Mouse (Mus musculus) cortical plate, adult 2 months (tissue): ENCODE measurements at regions not wholly inside any gene's neighbourhood (a gene's known extent, or its start where the extent isn't known, plus 50 kb on each side); places are given as distances from the start of the nearest gene placed in this dataset.

Experiments
- H3K27ac ChIP-seq: fragments of 200-500 bp; 2 replicates; pipeline ENCODE4 v1.5.1; 2012; ENCODE audit warnings: low read length, control low read depth, inconsistent platforms; ENCODE audit not compliant: insufficient read depth
- H3K4me1 ChIP-seq: fragments of 200-500 bp; 2 replicates; pipeline ENCODE4 v1.6.1; 2011; ENCODE audit warnings: low read length; ENCODE audit not compliant: control insufficient read depth, insufficient read depth
- H3K4me3 ChIP-seq: fragments of 200-500 bp; 2 replicates; pipeline ENCODE4 v1.5.1; 2011; ENCODE audit warnings: mild to moderate bottlenecking, low read length, control low read depth; ENCODE audit not compliant: insufficient read depth
- CTCF ChIP-seq: fragments of 200-500 bp; IDR thresholded peaks from 2 replicates; pipeline ENCODE4 v1.5.1; 2011; ENCODE audit warnings: mild to moderate bottlenecking, control low read depth, low read length; ENCODE audit not compliant: insufficient read depth; ENCODE audit errors: extremely low read depth
- POLR2A ChIP-seq: fragments of 200-500 bp; IDR thresholded peaks from 2 replicates; pipeline ENCODE4 v1.6.1; 2011; ENCODE audit warnings: mild to moderate bottlenecking, low read length, control low read depth; ENCODE audit not compliant: insufficient read depth; ENCODE audit errors: extremely low read depth

GRCm38 (mm10) chr7:68509096-68509495, 235.5 kb downstream of the Fam169b start:
- H3K4me1 ChIP-seq: no peaks in the 10 kb centered on the region
- TF ChIP-seq POLR2A: no peak
- TF ChIP-seq CTCF: no peak
- no peak overlapping the region for H3K27ac ChIP-seq
- no peak overlapping the region for H3K4me3 ChIP-seq

- Histone ChIP-seq H3K4me1 (no peaks in the 10 kb centered on the region), H3K27ac (no peak overlapping the region), H3K4me3 (no peak overlapping the region)
- TF ChIP-seq CTCF (no peak), POLR2A (no peak)
Measured at GRCm38 (mm10) chr7:68491143-68491810, 217.6 kb downstream of the Fam169b start.

- no peak overlapping the region for H3K27ac ChIP-seq
- no peaks in the 10 kb centered on the region for H3K4me1 ChIP-seq
- no peak for TF ChIP-seq CTCF
- TF ChIP-seq POLR2A: no peak
- H3K4me3 ChIP-seq: no peak overlapping the region
Measured at GRCm38 (mm10) chr7:68486676-68487075, 213.0 kb downstream of the Fam169b start.

GRCm38 (mm10) chr7:68482553-68482952, 208.9 kb downstream of the Fam169b start:
- Histone ChIP-seq H3K27ac (no peak overlapping the region), H3K4me3 (no peak overlapping the region), H3K4me1 (no peaks in the 10 kb centered on the region)
- TF ChIP-seq CTCF (no peak), POLR2A (no peak)

- no peak overlapping the region for H3K4me3 ChIP-seq
- no peak overlapping the region for H3K27ac ChIP-seq
- H3K4me1 ChIP-seq: no peaks in the 10 kb centered on the region
- TF ChIP-seq POLR2A (no peak), CTCF (peak; percentile 57)
Measured at GRCm38 (mm10) chr7:68480770-68481169, 207.1 kb downstream of the Fam169b start.

- TF ChIP-seq POLR2A (no peak), CTCF (no peak)
- Histone ChIP-seq H3K27ac (no peak overlapping the region), H3K4me1 (no peaks in the 10 kb centered on the region), H3K4me3 (no peak overlapping the region)
Measured at GRCm38 (mm10) chr7:68480336-68480735, 206.7 kb downstream of the Fam169b start.

GRCm38 (mm10) chr7:68478044-68478443, 204.4 kb downstream of the Fam169b start:
- TF ChIP-seq POLR2A (no peak), CTCF (peak; percentile 48; the same call in 1 of the 2 replicates)
- Histone ChIP-seq H3K4me3 (no peak overlapping the region), H3K4me1 (no peaks in the 10 kb centered on the region), H3K27ac (no peak overlapping the region)

GRCm38 (mm10) chr7:68472800-68473199, 199.2 kb downstream of the Fam169b start:
- no peak for TF ChIP-seq CTCF
- TF ChIP-seq POLR2A: no peak
- H3K4me1 ChIP-seq: no peaks in the 10 kb centered on the region
- H3K4me3 ChIP-seq: no peak overlapping the region
- H3K27ac ChIP-seq: no peak overlapping the region

- H3K4me1 ChIP-seq: no peaks in the 10 kb centered on the region
- no peak overlapping the region for H3K4me3 ChIP-seq
- no peak overlapping the region for H3K27ac ChIP-seq
- no peak for TF ChIP-seq POLR2A
- no peak for TF ChIP-seq CTCF
Measured at GRCm38 (mm10) chr7:68470983-68471382, 197.3 kb downstream of the Fam169b start.

- TF ChIP-seq POLR2A (no peak), CTCF (no peak)
- Histone ChIP-seq H3K4me3 (no peak overlapping the region), H3K27ac (no peak overlapping the region), H3K4me1 (no peaks in the 10 kb centered on the region)
Measured at GRCm38 (mm10) chr7:68468574-68468973, 194.9 kb downstream of the Fam169b start.
